Mouse (Mus musculus): ENCODE measurements around the gene Zfp3.

DNA sequence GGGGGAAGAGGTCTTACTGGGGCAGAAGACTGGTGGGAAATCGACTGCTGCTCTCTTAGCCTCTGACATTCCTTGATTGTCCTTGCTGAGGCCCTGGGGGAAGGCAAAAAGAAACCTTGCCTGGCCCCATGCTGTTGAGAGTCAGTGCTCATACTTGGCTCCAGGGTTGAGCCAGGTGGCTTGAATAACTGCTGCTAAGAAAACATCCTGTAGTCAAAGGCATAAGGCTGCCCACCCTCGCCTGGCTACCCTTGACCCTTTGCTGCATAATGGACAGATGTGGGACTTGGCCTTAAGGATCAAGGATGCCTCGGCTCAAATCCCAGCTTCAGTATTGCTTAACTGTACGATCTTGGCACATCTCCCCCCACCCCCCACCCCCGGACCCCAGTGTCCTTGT is 45.5 kb upstream of the Zfp3 start:
- no peak for TF ChIP-seq MAFK (IDR thresholded peaks at IDR 0.05; ENCODE audit: insufficient read depth, low read depth, low read length)
- no peak for TF ChIP-seq ZNF384 (IDR thresholded peaks at IDR 0.05; ENCODE audit: low read depth, low read length)
